Mouse (Mus musculus): ENCODE measurements at regions not wholly inside any gene's neighbourhood (a gene's known extent, or its start where the extent isn't known, plus 50 kb on each side); places are given as distances from the start of the nearest gene placed in this dataset.

DNA sequence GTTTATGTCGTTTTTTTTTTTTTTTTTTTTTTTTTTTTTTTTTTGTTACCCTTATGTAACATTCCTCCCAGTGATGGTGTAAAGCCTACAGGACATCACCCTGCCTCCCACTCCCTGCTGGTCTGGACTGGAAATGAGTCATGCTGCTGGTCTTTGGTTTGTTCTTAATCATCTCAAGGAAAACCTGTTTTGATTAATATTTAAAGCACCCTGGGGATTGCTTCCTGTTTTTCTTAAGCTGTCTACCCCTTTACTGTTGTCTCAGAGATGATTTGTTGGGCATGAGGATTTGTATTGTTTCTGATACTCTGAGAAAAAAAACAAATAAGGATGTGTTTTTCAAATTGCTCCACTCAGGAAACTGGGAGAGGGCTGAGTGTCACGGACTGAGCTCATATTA lies 139.4 kb upstream of the Adgrl4 start:
- no peak for TF ChIP-seq POLR2A (IDR thresholded peaks at IDR 0.05; ENCODE audit: insufficient read depth, low read depth, low read length)
- WGBS: 67% methylated on average over 2 of the region's 2 CpGs

DNA sequence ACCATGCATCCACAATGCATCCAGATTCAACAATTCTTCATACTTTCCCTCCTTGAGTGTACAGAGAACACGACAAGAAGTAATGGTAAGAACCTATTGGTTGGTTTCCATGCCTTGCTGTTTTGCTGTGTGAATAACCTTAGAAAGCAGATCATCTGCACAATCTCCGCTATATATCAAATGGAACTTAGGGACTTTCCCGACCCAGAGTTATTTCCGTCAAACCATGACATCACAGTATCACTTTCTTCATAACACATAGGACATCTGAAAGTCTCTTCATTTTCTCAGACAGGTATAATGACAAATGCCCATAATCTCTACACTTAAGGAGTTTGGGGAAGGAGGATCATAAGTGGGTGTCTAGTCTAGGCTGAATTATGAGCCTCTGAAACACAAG lies 132.3 kb upstream of the Adgrl4 start:
- Histone ChIP-seq H3K4me3 (ENCODE audit: insufficient read depth, low read depth, low read length) (no peak overlapping the region), H3K27ac (ENCODE audit: insufficient read depth, low read depth, low read length) (no peak overlapping the region), H3K4me1 (ENCODE audit: control insufficient read depth, insufficient read depth, low read length) (no peaks in the 10 kb centered on the region)
- 94% methylated on average over 4 of the region's 4 CpGs for WGBS
- no peak for TF ChIP-seq POLR2A (IDR thresholded peaks at IDR 0.05; ENCODE audit: insufficient read depth, low read depth, low read length)
- no peak for TF ChIP-seq CTCF (IDR thresholded peaks at IDR 0.05; ENCODE audit: insufficient read depth, low read depth, low read length)

More for the DNA sequence above, 139.4 kb upstream of the Adgrl4 start:
- H3K4me1 ChIP-seq (ENCODE audit: control insufficient read depth, insufficient read depth, low read length): peaks cover 2% of the 10 kb centered on the region; the same call in 1 of the 2 replicates
- H3K4me3 ChIP-seq (ENCODE audit: insufficient read depth, low read depth, low read length): no peak overlapping the region
- no peak overlapping the region for H3K27ac ChIP-seq (ENCODE audit: insufficient read depth, low read depth, low read length)

DNA sequence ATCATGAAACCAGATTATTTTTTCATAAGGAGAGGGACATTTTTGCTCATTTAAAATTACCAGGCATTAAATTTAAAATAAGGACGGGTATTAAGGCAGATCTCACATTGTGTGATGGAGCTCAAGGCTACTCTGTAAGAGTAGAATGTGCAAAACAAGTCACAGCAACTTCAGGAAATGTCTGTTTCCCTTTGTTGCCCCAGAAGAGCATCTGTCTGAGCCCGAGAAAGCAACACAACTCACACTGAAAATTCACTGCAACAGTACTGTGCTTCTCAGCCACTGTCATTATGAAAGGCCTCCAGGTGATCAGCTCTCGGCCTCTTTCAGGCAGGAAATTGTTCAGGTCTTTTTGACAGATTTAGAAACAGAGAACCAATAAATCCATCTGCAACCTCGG lies 129.7 kb upstream of the Adgrl4 start:
- H3K27ac ChIP-seq (ENCODE audit: insufficient read depth, low read depth, low read length): no peak overlapping the region
- H3K4me1 ChIP-seq (ENCODE audit: control insufficient read depth, insufficient read depth, low read length): no peaks in the 10 kb centered on the region
- no peak for TF ChIP-seq CTCF (IDR thresholded peaks at IDR 0.05; ENCODE audit: insufficient read depth, low read depth, low read length)
- no peak for TF ChIP-seq POLR2A (IDR thresholded peaks at IDR 0.05; ENCODE audit: insufficient read depth, low read depth, low read length)
- no peak overlapping the region for H3K4me3 ChIP-seq (ENCODE audit: insufficient read depth, low read depth, low read length)
- WGBS: 62% methylated on average over 4 of the region's 4 CpGs

DNA sequence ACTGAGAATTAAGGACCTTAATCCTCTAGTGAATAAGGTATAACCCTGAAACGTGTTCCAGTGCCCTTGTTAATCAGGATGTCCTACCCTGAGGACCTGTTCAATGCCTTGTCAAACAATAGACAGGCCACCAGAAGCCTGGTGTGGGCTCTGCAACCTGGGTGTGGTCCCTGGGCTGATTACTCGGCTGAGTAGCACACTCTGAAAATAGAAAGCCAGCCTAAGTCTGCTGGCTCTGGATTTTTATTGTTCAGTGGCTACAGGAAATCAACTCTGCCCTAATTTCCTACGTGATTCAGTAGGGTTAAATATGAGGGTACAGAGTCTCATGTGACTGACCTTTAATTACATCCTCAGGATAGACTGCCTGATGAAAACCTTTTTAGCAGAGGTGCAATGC lies 113.9 kb upstream of the Adgrl4 start:
- no peak overlapping the region for H3K27ac ChIP-seq (ENCODE audit: insufficient read depth, low read depth, low read length)
- WGBS: 46% methylated on average over 3 of the region's 3 CpGs

DNA sequence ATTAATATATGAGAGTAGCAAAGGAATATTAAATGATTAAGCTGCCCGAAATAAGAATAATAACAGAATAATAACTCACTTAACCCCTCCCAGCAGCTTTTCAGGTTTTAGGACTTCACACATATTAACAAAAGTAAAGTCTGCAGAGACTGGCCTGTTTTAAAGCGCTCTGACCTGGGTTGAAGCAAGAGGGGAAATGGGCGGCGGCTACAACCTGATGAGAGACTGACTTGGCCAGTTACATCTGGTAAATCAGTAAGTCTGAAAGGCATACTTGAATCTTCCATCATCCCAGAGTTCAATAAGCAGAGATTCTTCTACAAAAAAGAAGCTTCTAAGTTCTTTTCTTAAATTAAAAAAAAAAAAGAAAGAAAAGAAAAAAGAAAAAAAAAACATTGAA lies 107.9 kb upstream of the Adgrl4 start:
- no peak overlapping the region for H3K4me3 ChIP-seq (ENCODE audit: insufficient read depth, low read depth, low read length)
- no peak overlapping the region for H3K27ac ChIP-seq (ENCODE audit: insufficient read depth, low read depth, low read length)
- WGBS: 93% methylated on average over 4 of the region's 4 CpGs
- TF ChIP-seq POLR2A (IDR thresholded peaks at IDR 0.05; ENCODE audit: insufficient read depth, low read depth, low read length) (no peak), CTCF (IDR thresholded peaks at IDR 0.05; ENCODE audit: insufficient read depth, low read depth, low read length) (no peak)
- no peaks in the 10 kb centered on the region for H3K4me1 ChIP-seq (ENCODE audit: control insufficient read depth, insufficient read depth, low read length)

More for the DNA sequence above, 113.9 kb upstream of the Adgrl4 start:
- H3K4me3 ChIP-seq (ENCODE audit: insufficient read depth, low read depth, low read length): no peak overlapping the region
- H3K4me1 ChIP-seq (ENCODE audit: control insufficient read depth, insufficient read depth, low read length): no peaks in the 10 kb centered on the region
- TF ChIP-seq POLR2A (IDR thresholded peaks at IDR 0.05; ENCODE audit: insufficient read depth, low read depth, low read length) (no peak), CTCF (IDR thresholded peaks at IDR 0.05; ENCODE audit: insufficient read depth, low read depth, low read length) (no peak)

DNA sequence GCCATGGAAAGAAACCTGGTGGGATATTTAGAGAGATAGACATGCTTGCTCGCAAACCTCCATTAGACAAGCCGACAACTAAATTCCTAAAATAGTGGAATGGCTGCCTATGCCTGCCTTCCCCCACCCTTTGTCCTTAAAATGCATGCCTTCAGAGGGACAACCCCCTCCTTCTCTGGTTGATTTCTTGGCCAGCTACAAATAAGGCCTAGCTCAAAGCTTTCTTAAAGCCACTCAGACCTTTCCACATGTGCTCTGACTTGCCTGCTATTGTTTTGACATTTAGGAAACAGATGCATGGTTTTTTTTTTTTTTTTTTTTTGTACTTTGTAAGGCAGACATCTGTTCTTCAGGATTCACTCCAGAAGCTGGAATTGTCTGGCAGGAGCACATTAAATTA lies 105.8 kb upstream of the Adgrl4 start:
- no peak overlapping the region for H3K27ac ChIP-seq (ENCODE audit: insufficient read depth, low read depth, low read length)
- H3K4me3 ChIP-seq (ENCODE audit: insufficient read depth, low read depth, low read length): no peak overlapping the region
- H3K4me1 ChIP-seq (ENCODE audit: control insufficient read depth, insufficient read depth, low read length): no peaks in the 10 kb centered on the region
- TF ChIP-seq CTCF (IDR thresholded peaks at IDR 0.05; ENCODE audit: insufficient read depth, low read depth, low read length) (no peak), POLR2A (IDR thresholded peaks at IDR 0.05; ENCODE audit: insufficient read depth, low read depth, low read length) (no peak)
- WGBS: 79% methylated on average over 2 of the region's 2 CpGs

DNA sequence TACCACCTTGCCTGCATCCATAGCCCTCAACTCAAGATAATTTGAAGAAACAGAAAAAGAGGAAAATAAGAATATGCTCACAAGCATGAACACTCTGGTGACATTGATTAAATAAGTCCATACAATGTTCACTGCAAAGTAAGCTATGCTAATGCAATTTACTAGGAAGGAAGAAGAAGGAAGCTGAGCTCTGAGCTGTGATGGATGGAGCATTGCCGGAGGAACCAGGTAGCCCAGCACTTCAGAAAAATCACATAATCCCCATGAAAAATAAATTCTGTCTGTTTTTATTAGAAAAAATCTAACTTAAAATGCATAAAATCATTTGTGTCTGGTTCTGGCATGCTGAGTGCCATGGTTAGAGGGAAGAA lies 105.4 kb upstream of the Adgrl4 start:
- H3K4me1 ChIP-seq (ENCODE audit: control insufficient read depth, insufficient read depth, low read length): no peaks in the 10 kb centered on the region
- 98% methylated on average over 1 of the region's 1 CpGs for WGBS
- TF ChIP-seq POLR2A (IDR thresholded peaks at IDR 0.05; ENCODE audit: insufficient read depth, low read depth, low read length) (no peak), CTCF (IDR thresholded peaks at IDR 0.05; ENCODE audit: insufficient read depth, low read depth, low read length) (no peak)
- H3K27ac ChIP-seq (ENCODE audit: insufficient read depth, low read depth, low read length): no peak overlapping the region
- H3K4me3 ChIP-seq (ENCODE audit: insufficient read depth, low read depth, low read length): no peak overlapping the region

DNA sequence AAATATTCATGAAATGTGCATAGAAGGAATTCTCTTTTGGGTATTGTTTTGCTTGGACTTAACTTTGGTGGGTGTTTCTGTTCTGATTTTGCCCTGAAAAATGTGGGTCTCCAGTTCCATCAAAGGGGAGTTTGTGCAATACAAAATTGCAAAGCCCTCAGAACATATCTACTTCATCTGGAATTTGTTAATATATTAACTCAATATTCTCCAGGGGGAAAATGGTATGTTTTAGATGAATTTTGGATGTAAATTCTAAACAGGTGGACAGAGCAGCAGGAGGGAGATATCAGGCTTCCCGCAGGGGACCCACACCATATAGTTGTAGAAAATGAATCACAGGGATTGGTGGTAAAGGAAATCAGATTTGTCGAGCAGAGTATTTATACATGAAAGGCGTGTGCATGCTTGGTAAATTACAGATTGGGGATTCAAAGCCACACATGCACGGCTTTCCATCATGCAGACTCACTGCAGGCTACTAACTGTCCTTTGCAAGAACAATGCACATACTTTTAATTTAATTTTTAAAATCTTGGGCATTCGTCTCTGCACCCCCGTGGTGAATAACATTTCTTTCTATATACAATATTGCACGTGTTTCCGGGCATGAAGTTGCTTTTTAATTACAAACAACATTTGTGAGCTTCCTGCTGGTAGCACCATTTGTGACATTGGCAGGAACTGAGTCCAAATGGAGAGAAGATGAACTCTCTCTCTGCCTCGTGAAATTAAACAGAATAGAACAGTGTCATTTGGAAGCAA lies 104.8 kb upstream of the Adgrl4 start:
- WGBS: 68% methylated on average over 9 of the region's 9 CpGs
- Histone ChIP-seq H3K4me1 (ENCODE audit: control insufficient read depth, insufficient read depth, low read length) (no peaks in the 10 kb centered on the region), H3K4me3 (ENCODE audit: insufficient read depth, low read depth, low read length) (no peak overlapping the region)

DNA sequence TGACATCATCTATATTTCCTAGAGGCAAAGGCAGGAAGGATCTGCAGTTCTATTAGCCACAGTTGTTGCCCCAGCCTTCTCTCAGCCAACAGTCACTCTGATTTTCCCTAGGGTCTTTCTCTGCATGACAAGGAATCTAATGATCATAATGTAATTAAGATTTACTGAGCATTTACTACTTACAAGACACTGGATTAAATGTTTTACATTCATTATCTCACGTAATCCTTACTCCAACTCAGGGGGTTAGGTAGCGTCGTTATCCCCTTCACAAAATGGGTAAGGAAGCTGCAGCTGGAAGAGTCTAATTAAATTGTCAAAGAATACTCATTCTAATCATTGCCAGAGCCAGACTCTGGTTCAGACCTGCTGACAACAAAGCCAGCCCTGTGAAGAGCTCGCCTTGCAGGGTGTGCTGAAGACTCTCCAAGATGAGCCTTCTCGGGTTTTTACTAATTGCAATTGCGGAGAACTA lies 103.8 kb upstream of the Adgrl4 start:
- H3K4me3 ChIP-seq (ENCODE audit: insufficient read depth, low read depth, low read length): no peak overlapping the region
- WGBS: 38% methylated on average over 6 of the region's 6 CpGs
- H3K27ac ChIP-seq (ENCODE audit: insufficient read depth, low read depth, low read length): no peak overlapping the region
- no peaks in the 10 kb centered on the region for H3K4me1 ChIP-seq (ENCODE audit: control insufficient read depth, insufficient read depth, low read length)
- no peak for TF ChIP-seq POLR2A (IDR thresholded peaks at IDR 0.05; ENCODE audit: insufficient read depth, low read depth, low read length)
- no peak for TF ChIP-seq CTCF (IDR thresholded peaks at IDR 0.05; ENCODE audit: insufficient read depth, low read depth, low read length)

More for the DNA sequence above, 104.8 kb upstream of the Adgrl4 start:
- TF ChIP-seq CTCF (IDR thresholded peaks at IDR 0.05; ENCODE audit: insufficient read depth, low read depth, low read length) (no peak), POLR2A (IDR thresholded peaks at IDR 0.05; ENCODE audit: insufficient read depth, low read depth, low read length) (no peak)
- H3K27ac ChIP-seq (ENCODE audit: insufficient read depth, low read depth, low read length): no peak overlapping the region

All from olfactory bulb, adult 2 months (tissue).